Mouse (Mus musculus) forebrain, embryonic 12.5 days (tissue): ENCODE results near the gene Rpl4. TPM values are rescaled to one million over a fixed set of nuclear protein-coding genes. Genes with fewer than 3 reads are reported as not detected.

Source experiments
- ATAC-seq: fragments of 200-750 bp; cut with Nextera tagmentation; 2 replicates; pipeline ENCODE4 v1.8.0; 2017; ENCODE audit warnings: moderate TSS enrichment; ENCODE audit not compliant: low FRiP score
- H3K27ac ChIP-seq: fragments of 300-500 bp; sonication (generic); 2 replicates; pipeline ENCODE4 v1.5.1; 2016; ENCODE audit warnings: mild to moderate bottlenecking
- H3K27me3 ChIP-seq: fragments of 300-500 bp; sonication (generic); 2 replicates; pipeline ENCODE4 v1.6.1; 2016; ENCODE audit warnings: mild to moderate bottlenecking
- H3K36me3 ChIP-seq: fragments of 300-500 bp; sonication (generic); replicated peaks from 2 replicates; pipeline ENCODE4 v1.6.1; 2016; ENCODE audit warnings: mild to moderate bottlenecking
- H3K4me1 ChIP-seq: fragments of 300-500 bp; sonication (generic); 2 replicates; pipeline ENCODE4 v1.6.1; 2016
- H3K4me2 ChIP-seq: fragments of 300-500 bp; sonication (generic); 2 replicates; pipeline ENCODE4 v1.6.1; 2016; ENCODE audit warnings: mild to moderate bottlenecking, moderate library complexity
- H3K4me3 ChIP-seq: fragments of 300-500 bp; sonication (generic); replicated peaks from 2 replicates; pipeline ENCODE4 v1.5.1; 2016; ENCODE audit warnings: mild to moderate bottlenecking
- H3K9ac ChIP-seq: fragments of 300-500 bp; sonication (generic); 2 replicates; pipeline ENCODE4 v1.6.1; 2016; ENCODE audit warnings: mild to moderate bottlenecking
- H3K9me3 ChIP-seq: fragments of 300-500 bp; sonication (generic); 2 replicates; pipeline ENCODE4 v1.6.1; 2016
- WGBS: fragments of 180-500 bp; shearing (Covaris S2); methylation state at CpG from one replicate; pipeline ENCODE4 v1.1.7; 2016; 5-methylcytosine and 5-hydroxymethylcytosine counted together
- polyA plus RNA-seq: library from polyadenylated mRNA; unstranded; fragments of >200 nt; fragmentation: Nextera tagmentation; extraction: Ambion mirVana; gene quantifications from 2 replicates; pipeline ENCODE4 v1.2.1, GENCODE M21; 2016

The Rpl4 gene
- polyA plus RNA-seq, 1 experiment from 2014 or later: 905 TPM

- 91% methylated on average over 2 of the region's 2 CpGs for WGBS
These were observed 26.7 kb downstream of the Rpl4 start for GRCm38 (mm10) chr9:64199897-64200296.

GRCm38 (mm10) chr9:64202331-64202730 lies 29.2 kb downstream of the Rpl4 start:
- H3K9me3 ChIP-seq: no peaks in the 10 kb centered on the region
- no peak overlapping the region for H3K4me3 ChIP-seq
- no peak overlapping the region for H3K4me2 ChIP-seq
- H3K36me3 ChIP-seq: peaks cover 30% of the 10 kb centered on the region
- H3K4me1 ChIP-seq: no peaks in the 10 kb centered on the region
- no peak overlapping the region for H3K9ac ChIP-seq
- H3K27me3 ChIP-seq: no peaks in the 10 kb centered on the region
- no peak for ATAC-seq
- H3K27ac ChIP-seq: no peak overlapping the region

More at GRCm38 (mm10) chr9:64199897-64200296, 26.7 kb downstream of the Rpl4 start:
- no peaks in the 10 kb centered on the region for H3K27me3 ChIP-seq
- no peak overlapping the region for H3K4me2 ChIP-seq
- H3K4me1 ChIP-seq: no peaks in the 10 kb centered on the region
- no peak overlapping the region for H3K9ac ChIP-seq
- no peaks in the 10 kb centered on the region for H3K9me3 ChIP-seq
- peaks cover 24% of the 10 kb centered on the region for H3K36me3 ChIP-seq
- ATAC-seq: no peak
- H3K4me3 ChIP-seq: no peak overlapping the region
- no peak overlapping the region for H3K27ac ChIP-seq

GRCm38 (mm10) chr9:64202866-64203265 lies 29.7 kb downstream of the Rpl4 start:
- no peak for ATAC-seq

GRCm38 (mm10) chr9:64207509-64208084 lies 34.4 kb downstream of the Rpl4 start:
- Histone ChIP-seq H3K27ac (no peak overlapping the region), H3K9me3 (no peaks in the 10 kb centered on the region), H3K4me2 (no peak overlapping the region), H3K4me3 (no peak overlapping the region), H3K4me1 (no peaks in the 10 kb centered on the region), H3K9ac (no peak overlapping the region), H3K27me3 (no peaks in the 10 kb centered on the region), H3K36me3 (peaks cover 43% of the 10 kb centered on the region)
- ATAC-seq: no peak
- WGBS: 73% methylated on average over 3 of the region's 3 CpGs

More at GRCm38 (mm10) chr9:64202866-64203265, 29.7 kb downstream of the Rpl4 start:
- Histone ChIP-seq H3K4me1 (no peaks in the 10 kb centered on the region), H3K4me3 (no peak overlapping the region), H3K27ac (no peak overlapping the region), H3K4me2 (no peak overlapping the region), H3K9ac (no peak overlapping the region), H3K36me3 (peaks cover 30% of the 10 kb centered on the region), H3K9me3 (no peaks in the 10 kb centered on the region), H3K27me3 (no peaks in the 10 kb centered on the region)

- H3K27ac ChIP-seq: no peak overlapping the region
- no peak for ATAC-seq
- H3K4me2 ChIP-seq: no peak overlapping the region
- no peak overlapping the region for H3K9ac ChIP-seq
- H3K36me3 ChIP-seq: peaks cover 16% of the 10 kb centered on the region
- WGBS: 91% methylated on average over 17 of the region's 17 CpGs
- no peaks in the 10 kb centered on the region for H3K9me3 ChIP-seq
- H3K27me3 ChIP-seq: no peaks in the 10 kb centered on the region
- no peaks in the 10 kb centered on the region for H3K4me1 ChIP-seq
- no peak overlapping the region for H3K4me3 ChIP-seq
These were observed 41.3 kb downstream of the Rpl4 start for GRCm38 (mm10) chr9:64214452-64214851.

GRCm38 (mm10) chr9:64216090-64216489 lies 42.9 kb downstream of the Rpl4 start:
- no peak for ATAC-seq
- Histone ChIP-seq H3K4me3 (no peak overlapping the region), H3K4me2 (no peak overlapping the region), H3K27ac (no peak overlapping the region), H3K4me1 (no peaks in the 10 kb centered on the region), H3K36me3 (peaks cover 7% of the 10 kb centered on the region), H3K27me3 (no peaks in the 10 kb centered on the region), H3K9ac (no peak overlapping the region), H3K9me3 (no peaks in the 10 kb centered on the region)
- WGBS: 88% methylated on average over 4 of the region's 4 CpGs

GRCm38 (mm10) chr9:64216641-64217040 lies 43.5 kb downstream of the Rpl4 start:
- H3K36me3 ChIP-seq: peaks cover 7% of the 10 kb centered on the region
- no peak overlapping the region for H3K4me2 ChIP-seq
- WGBS: 92% methylated on average over 2 of the region's 2 CpGs
- no peak overlapping the region for H3K27ac ChIP-seq
- H3K27me3 ChIP-seq: no peaks in the 10 kb centered on the region
- no peaks in the 10 kb centered on the region for H3K9me3 ChIP-seq
- H3K4me3 ChIP-seq: no peak overlapping the region
- no peak for ATAC-seq
- H3K4me1 ChIP-seq: no peaks in the 10 kb centered on the region
- H3K9ac ChIP-seq: no peak overlapping the region

GRCm38 (mm10) chr9:64217887-64218286 lies 44.7 kb downstream of the Rpl4 start:
- Histone ChIP-seq H3K27ac (no peak overlapping the region), H3K4me3 (no peak overlapping the region), H3K4me1 (no peaks in the 10 kb centered on the region), H3K27me3 (no peaks in the 10 kb centered on the region), H3K9ac (no peak overlapping the region), H3K36me3 (no peaks in the 10 kb centered on the region), H3K9me3 (no peaks in the 10 kb centered on the region), H3K4me2 (no peak overlapping the region)
- no peak for ATAC-seq

GRCm38 (mm10) chr9:64219305-64219704 lies 46.1 kb downstream of the Rpl4 start:
- no peak for ATAC-seq

GRCm38 (mm10) chr9:64219772-64220420 lies 46.7 kb downstream of the Rpl4 start:
- no peak overlapping the region for H3K9ac ChIP-seq
- WGBS: 84% methylated on average over 10 of the region's 10 CpGs

More at GRCm38 (mm10) chr9:64219305-64219704, 46.1 kb downstream of the Rpl4 start:
- Histone ChIP-seq H3K9ac (no peak overlapping the region), H3K36me3 (no peaks in the 10 kb centered on the region), H3K27ac (no peak overlapping the region), H3K4me1 (no peaks in the 10 kb centered on the region), H3K27me3 (no peaks in the 10 kb centered on the region), H3K4me3 (no peak overlapping the region), H3K4me2 (no peak overlapping the region), H3K9me3 (no peaks in the 10 kb centered on the region)
- WGBS: 45% methylated on average over 1 of the region's 1 CpGs

GRCm38 (mm10) chr9:64220603-64221002 lies 47.4 kb downstream of the Rpl4 start:
- H3K4me2 ChIP-seq: no peak overlapping the region
- no peaks in the 10 kb centered on the region for H3K27me3 ChIP-seq
- no peak overlapping the region for H3K27ac ChIP-seq
- no peaks in the 10 kb centered on the region for H3K9me3 ChIP-seq
- no peak for ATAC-seq
- no peaks in the 10 kb centered on the region for H3K4me1 ChIP-seq
- H3K4me3 ChIP-seq: no peak overlapping the region
- WGBS: 74% methylated on average over 1 of the region's 1 CpGs
- no peaks in the 10 kb centered on the region for H3K36me3 ChIP-seq
- no peak overlapping the region for H3K9ac ChIP-seq

More at GRCm38 (mm10) chr9:64219772-64220420, 46.7 kb downstream of the Rpl4 start:
- no peak overlapping the region for H3K4me3 ChIP-seq
- no peak overlapping the region for H3K27ac ChIP-seq
- no peaks in the 10 kb centered on the region for H3K27me3 ChIP-seq
- no peaks in the 10 kb centered on the region for H3K9me3 ChIP-seq
- no peak for ATAC-seq
- no peaks in the 10 kb centered on the region for H3K4me1 ChIP-seq
- no peak overlapping the region for H3K4me2 ChIP-seq
- no peaks in the 10 kb centered on the region for H3K36me3 ChIP-seq

- Histone ChIP-seq H3K27ac (no peak overlapping the region), H3K9me3 (no peaks in the 10 kb centered on the region), H3K4me3 (no peak overlapping the region), H3K9ac (no peak overlapping the region), H3K27me3 (no peaks in the 10 kb centered on the region), H3K4me1 (no peaks in the 10 kb centered on the region), H3K36me3 (no peaks in the 10 kb centered on the region), H3K4me2 (no peak overlapping the region)
- 90% methylated on average over 4 of the region's 4 CpGs for WGBS
- ATAC-seq: no peak
These were observed 48.3 kb downstream of the Rpl4 start for GRCm38 (mm10) chr9:64221480-64221879.

- no peak for ATAC-seq
- Histone ChIP-seq H3K9me3 (no peaks in the 10 kb centered on the region), H3K4me1 (no peaks in the 10 kb centered on the region), H3K27me3 (no peaks in the 10 kb centered on the region), H3K4me3 (no peak overlapping the region), H3K36me3 (no peaks in the 10 kb centered on the region), H3K4me2 (no peak overlapping the region), H3K27ac (no peak overlapping the region), H3K9ac (no peak overlapping the region)
- 75% methylated on average over 2 of the region's 2 CpGs for WGBS
These were observed 48.9 kb downstream of the Rpl4 start for GRCm38 (mm10) chr9:64222098-64222497.
